Mouse (Mus musculus) right cerebral cortex, adult 18-20 months (tissue): ENCODE measurements around the gene Angptl6.

ENCODE experiments used
- DNase-seq: peaks from one replicate; pipeline ENCODE4 v3.0.0; 2022; ENCODE audit warnings: mixed read lengths

The Angptl6 gene

GRCm38 (mm10) chr9:20879097-20879792 is at the start of gene Angptl6:
Angptl6 (minus strand) TSS chr9:20879727.
- no peak for DNase-seq

- DNase-seq: no peak
These were observed 43.7 kb upstream of the Angptl6 start for GRCm38 (mm10) chr9:20923258-20923657.

GRCm38 (mm10) chr9:20916160-20916559 is 36.6 kb upstream of the Angptl6 start:
- no peak for DNase-seq

GRCm38 (mm10) chr9:20909948-20910347 is 30.4 kb upstream of the Angptl6 start:
- DNase-seq: peak; percentile 68

- DNase-seq: no peak
These were observed 22.6 kb upstream of the Angptl6 start for GRCm38 (mm10) chr9:20902174-20902491.

- peak; percentile 37 for DNase-seq
These were observed 22.1 kb upstream of the Angptl6 start for GRCm38 (mm10) chr9:20901466-20902173.

GRCm38 (mm10) chr9:20898511-20899073 is 19.1 kb upstream of the Angptl6 start, which contains the start of gene Eif3g:
Eif3g (minus strand) TSS chr9:20898623.
- DNase-seq: peak; percentile 84

- DNase-seq: no peak
These were observed 18.4 kb upstream of the Angptl6 start for GRCm38 (mm10) chr9:20897736-20898510.

GRCm38 (mm10) chr9:20895382-20895781 is 15.9 kb upstream of the Angptl6 start:
- DNase-seq: no peak

- no peak for DNase-seq
These were observed 15.1 kb upstream of the Angptl6 start for GRCm38 (mm10) chr9:20894629-20895028.

- DNase-seq: no peak
These were observed 14.2 kb upstream of the Angptl6 start for GRCm38 (mm10) chr9:20893590-20894343.

GRCm38 (mm10) chr9:20893069-20893468 is 13.5 kb upstream of the Angptl6 start:
- no peak for DNase-seq

GRCm38 (mm10) chr9:20892104-20892653 is 12.7 kb upstream of the Angptl6 start:
- DNase-seq: no peak

- DNase-seq: no peak
These were observed 12.0 kb upstream of the Angptl6 start for GRCm38 (mm10) chr9:20891339-20892103.

GRCm38 (mm10) chr9:20890411-20890810 is 10.9 kb upstream of the Angptl6 start:
- no peak for DNase-seq

GRCm38 (mm10) chr9:20889185-20890141 is 9.9 kb upstream of the Angptl6 start:
- DNase-seq: no peak

GRCm38 (mm10) chr9:20888386-20888765 is 8.8 kb upstream of the Angptl6 start:
- DNase-seq: no peak

GRCm38 (mm10) chr9:20887704-20888385 is 8.3 kb upstream of the Angptl6 start, which contains the start of gene Ppan:
Ppan (plus strand) TSS chr9:20888175.
- DNase-seq: peak; percentile 98

GRCm38 (mm10) chr9:20887191-20887590 is 7.7 kb upstream of the Angptl6 start:
- DNase-seq: no peak

GRCm38 (mm10) chr9:20886563-20886962 is 7.0 kb upstream of the Angptl6 start:
- no peak for DNase-seq
